Mouse (Mus musculus): ENCODE data around the gene Atg101.

Atg101 gene

GRCm38 (mm10) chr15:101283911-101284750 is at the start of gene Atg101:
TSS of gene Atg101 (plus strand) at chr15:101284272.
- in situ Hi-C loops (cut with MboI; ENCODE audit: unreplicated experiment in 2 of 2): loop anchor here (5.0 kb wide), 2 partner anchors 33 to 42 kb away; no protein-coding TSS in a partner anchor

- in situ Hi-C loops (cut with MboI; ENCODE audit: unreplicated experiment in 2 of 2): no loop called here
These were observed 49.3 kb upstream of the Atg101 start for GRCm38 (mm10) chr15:101234611-101235341.

GRCm38 (mm10) chr15:101235342-101235698 is 48.8 kb upstream of the Atg101 start:
- in situ Hi-C loops (cut with MboI; ENCODE audit: unreplicated experiment in 2 of 2): no loop called here

- in situ Hi-C loops (cut with MboI; ENCODE audit: unreplicated experiment in 2 of 2): no loop called here
These were observed 48.2 kb upstream of the Atg101 start for GRCm38 (mm10) chr15:101235728-101236327.

- in situ Hi-C loops (cut with MboI; ENCODE audit: unreplicated experiment in 2 of 2): no loop called here
These were observed 47.2 kb upstream of the Atg101 start for GRCm38 (mm10) chr15:101236878-101237277.

GRCm38 (mm10) chr15:101238885-101239511 is 45.1 kb upstream of the Atg101 start:
- in situ Hi-C loops (cut with MboI; ENCODE audit: unreplicated experiment in 2 of 2): no loop called here

- in situ Hi-C loops (cut with MboI; ENCODE audit: unreplicated experiment in 2 of 2): loop anchor here (5.0 kb wide), 2 partner anchors 42 to 72 kb away; partner anchors contain the start of gene Atg101 (in 2 of the 2)
These were observed 44.3 kb upstream of the Atg101 start for GRCm38 (mm10) chr15:101239821-101240220.

GRCm38 (mm10) chr15:101240799-101241204 is 43.3 kb upstream of the Atg101 start:
- in situ Hi-C loops (cut with MboI; ENCODE audit: unreplicated experiment in 2 of 2): loop anchor here (5.0 kb wide), 2 partner anchors 41 to 71 kb away; partner anchors contain the start of gene Atg101 (in 2 of the 2)

GRCm38 (mm10) chr15:101241236-101241635 is 42.8 kb upstream of the Atg101 start:
- in situ Hi-C loops (cut with MboI; ENCODE audit: unreplicated experiment in 2 of 2): loop anchor here (5.0 kb wide), 2 partner anchors 41 to 71 kb away; partner anchors contain the start of gene Atg101 (in 2 of the 2)

GRCm38 (mm10) chr15:101241853-101242252 is 42.2 kb upstream of the Atg101 start:
- in situ Hi-C loops (cut with MboI; ENCODE audit: unreplicated experiment in 2 of 2): loop anchor here (5.0 kb wide), 2 partner anchors 40 to 70 kb away; partner anchors contain the start of gene Atg101 (in 2 of the 2)

GRCm38 (mm10) chr15:101242645-101243044 is 41.4 kb upstream of the Atg101 start:
- in situ Hi-C loops (cut with MboI; ENCODE audit: unreplicated experiment in 2 of 2): loop anchor here (5.0 kb wide), 2 partner anchors 40 to 70 kb away; partner anchors contain the start of gene Atg101 (in 2 of the 2)

- in situ Hi-C loops (cut with MboI; ENCODE audit: unreplicated experiment in 2 of 2): loop anchor here (5.0 kb wide), 2 partner anchors 38 to 68 kb away; partner anchors contain the start of gene Atg101 (in 2 of the 2)
These were observed 40.1 kb upstream of the Atg101 start for GRCm38 (mm10) chr15:101244012-101244411.

- in situ Hi-C loops (cut with MboI; ENCODE audit: unreplicated experiment in 2 of 2): no loop called here
These were observed 37.6 kb upstream of the Atg101 start for GRCm38 (mm10) chr15:101246231-101247154.

- in situ Hi-C loops (cut with MboI; ENCODE audit: unreplicated experiment in 2 of 2): no loop called here
These were observed 36.9 kb upstream of the Atg101 start for GRCm38 (mm10) chr15:101247155-101247498.

GRCm38 (mm10) chr15:101248029-101248710 is 35.9 kb upstream of the Atg101 start:
- in situ Hi-C loops (cut with MboI; ENCODE audit: unreplicated experiment in 2 of 2): no loop called here

- in situ Hi-C loops (cut with MboI; ENCODE audit: unreplicated experiment in 2 of 2): no loop called here
These were observed 33.8 kb upstream of the Atg101 start for GRCm38 (mm10) chr15:101250220-101250800.

GRCm38 (mm10) chr15:101251930-101252329 is 32.1 kb upstream of the Atg101 start:
- in situ Hi-C loops (cut with MboI; ENCODE audit: unreplicated experiment in 2 of 2): no loop called here

GRCm38 (mm10) chr15:101252614-101253013 is 31.5 kb upstream of the Atg101 start:
- in situ Hi-C loops (cut with MboI; ENCODE audit: unreplicated experiment in 2 of 2): no loop called here

Measured in v-Abl transformed pro-B cells (cell line).